Mouse (Mus musculus) heart, adult 2 months (tissue): ENCODE results near the gene Cabs1.

Experiments
- CTCF ChIP-seq: fragments of 200-600 bp; IDR thresholded peaks from 2 replicates; pipeline ENCODE4 v1.8.1; 2022; ENCODE audit warnings: antibody characterized with exemption, mild to moderate bottlenecking, moderate library complexity
- EP300 ChIP-seq: fragments of 200-500 bp; IDR thresholded peaks from 2 replicates; pipeline ENCODE4 v1.6.1; 2011; ENCODE audit warnings: low read depth, low read length, control low read depth; ENCODE audit not compliant: insufficient read depth
- POLR2A ChIP-seq: fragments of 200-500 bp; IDR thresholded peaks from 2 replicates; pipeline ENCODE4 v1.6.1; 2011; ENCODE audit warnings: mild to moderate bottlenecking, low read depth, low read length, control low read depth; ENCODE audit not compliant: insufficient read depth

DNA sequence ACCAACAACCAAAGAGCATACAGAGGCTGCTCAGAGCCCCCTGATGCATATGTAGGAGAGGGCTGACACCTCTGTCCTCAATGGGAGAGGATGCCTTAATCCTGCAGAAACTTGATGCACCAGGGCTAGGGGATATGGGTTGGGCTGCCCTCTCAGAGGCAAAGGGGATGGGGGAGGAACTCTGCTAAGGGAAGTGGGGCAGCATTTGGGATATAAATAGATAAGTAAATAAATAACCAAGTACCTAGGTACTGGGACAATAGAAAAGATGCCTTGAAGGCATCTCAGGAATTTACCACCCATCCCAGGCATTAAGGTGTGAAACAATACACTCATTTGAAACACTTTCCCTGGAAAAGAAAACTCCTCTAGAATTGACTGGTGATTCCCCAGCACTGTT lies 27.4 kb upstream of the Cabs1 start:
- TF ChIP-seq CTCF, result no peak
- no peak for TF ChIP-seq POLR2A
- TF ChIP-seq EP300, result no peak
